Mouse (Mus musculus): ENCODE results near the gene Taok3. TPM values are rescaled to one million over a fixed set of nuclear protein-coding genes. Genes with fewer than 3 reads are reported as not detected.

Gene Taok3
- polyA plus RNA-seq, 1 experiment from 2014 or later, result 41.8 TPM

DNA sequence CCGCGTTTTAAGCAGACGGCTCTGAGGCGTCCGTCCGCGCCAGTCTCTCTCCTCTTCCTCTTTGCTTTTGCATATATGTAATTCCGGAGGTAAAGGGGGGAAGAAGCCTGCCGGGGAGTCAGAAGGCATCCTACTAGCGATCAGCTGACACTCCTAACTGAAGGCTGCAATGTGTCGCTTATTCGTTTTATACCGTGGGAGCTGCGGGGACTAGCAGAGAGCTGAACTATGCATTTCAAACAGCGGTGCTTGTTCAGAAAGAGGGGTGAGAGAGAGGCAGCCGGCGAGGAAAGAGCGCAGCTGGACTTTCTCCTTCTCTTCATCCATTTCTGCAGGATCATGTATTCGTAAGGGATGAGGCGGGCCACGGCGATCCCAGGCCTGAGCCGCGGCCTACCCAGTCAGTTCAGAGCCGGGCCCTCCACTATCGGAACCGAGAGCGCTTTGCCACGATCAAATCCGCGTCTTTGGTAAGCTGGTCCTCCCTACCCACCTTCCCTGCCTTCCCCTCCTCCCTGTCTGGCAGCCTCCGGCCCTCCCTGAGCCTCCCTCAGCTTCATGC lies 120.9 kb downstream of the Taok3 start:
- no peak overlapping the region for H3K4me2 ChIP-seq (ENCODE audit: low read depth, low read length)
- no peak overlapping the region for H3K27ac ChIP-seq (ENCODE audit: low read length)
- ATAC-seq (ENCODE audit: low read depth), result no peak
- WGBS (ENCODE audit: insufficient replicate concordance), result 73% methylated on average over 32 of the region's 32 CpGs
- H3K36me3 ChIP-seq (ENCODE audit: control insufficient read depth, insufficient read depth), result peaks cover 22% of the 10 kb centered on the region
- no peak overlapping the region for H3K9ac ChIP-seq (ENCODE audit: low read depth, low read length)
- H3K9me3 ChIP-seq (replicated peaks; ENCODE audit: control insufficient read depth, low read length), result no peaks in the 10 kb centered on the region
- no peaks in the 10 kb centered on the region for H3K4me1 ChIP-seq (ENCODE audit: control insufficient read depth, low read depth, low read length)
- no peaks in the 10 kb centered on the region for H3K27me3 ChIP-seq (ENCODE audit: control insufficient read depth, insufficient read depth, low read depth, low read length)
- no peak overlapping the region for H3K4me3 ChIP-seq (ENCODE audit: low read depth, low read length)

DNA sequence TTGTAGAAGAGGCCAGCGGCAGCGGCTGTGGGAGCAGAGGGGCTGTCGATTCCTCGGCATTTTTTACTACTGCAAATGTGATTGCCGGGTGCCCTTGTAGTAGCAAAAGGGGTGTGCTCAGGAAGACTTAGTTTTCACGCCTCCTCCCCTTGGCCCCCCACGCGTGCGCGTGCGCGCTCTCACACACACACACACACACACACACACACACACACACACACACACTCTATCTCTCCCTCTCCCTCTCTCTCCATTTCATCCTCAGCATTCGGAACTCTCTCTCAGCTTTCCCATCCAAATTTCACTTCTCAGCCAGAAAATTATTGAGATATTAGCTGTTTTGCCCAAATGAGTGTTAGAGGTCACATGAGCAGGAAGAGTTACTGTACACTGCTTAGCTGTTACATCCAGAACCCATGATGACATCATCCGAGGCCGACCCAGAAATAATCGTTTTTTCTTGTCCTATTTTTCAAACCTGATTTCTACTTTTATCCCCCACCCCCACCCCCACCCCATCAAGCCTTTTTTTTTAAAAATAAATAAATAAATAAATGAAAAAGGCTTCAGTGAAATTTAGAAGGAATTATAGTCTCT lies 122.1 kb downstream of the Taok3 start:
- Histone ChIP-seq H3K4me2 (ENCODE audit: low read depth, low read length) (no peak overlapping the region), H3K4me1 (ENCODE audit: control insufficient read depth, low read depth, low read length) (no peaks in the 10 kb centered on the region), H3K9ac (ENCODE audit: low read depth, low read length) (no peak overlapping the region), H3K36me3 (ENCODE audit: control insufficient read depth, insufficient read depth) (peaks cover 16% of the 10 kb centered on the region; the same call in 1 of the 2 replicates), H3K27me3 (ENCODE audit: control insufficient read depth, insufficient read depth, low read depth, low read length) (no peaks in the 10 kb centered on the region), H3K4me3 (ENCODE audit: low read depth, low read length) (no peak overlapping the region), H3K27ac (ENCODE audit: low read length) (no peak overlapping the region), H3K9me3 (replicated peaks; ENCODE audit: control insufficient read depth, low read length) (no peaks in the 10 kb centered on the region)
- no peak for ATAC-seq (ENCODE audit: low read depth)
- 86% methylated on average over 16 of the region's 16 CpGs for WGBS (ENCODE audit: insufficient replicate concordance)

DNA sequence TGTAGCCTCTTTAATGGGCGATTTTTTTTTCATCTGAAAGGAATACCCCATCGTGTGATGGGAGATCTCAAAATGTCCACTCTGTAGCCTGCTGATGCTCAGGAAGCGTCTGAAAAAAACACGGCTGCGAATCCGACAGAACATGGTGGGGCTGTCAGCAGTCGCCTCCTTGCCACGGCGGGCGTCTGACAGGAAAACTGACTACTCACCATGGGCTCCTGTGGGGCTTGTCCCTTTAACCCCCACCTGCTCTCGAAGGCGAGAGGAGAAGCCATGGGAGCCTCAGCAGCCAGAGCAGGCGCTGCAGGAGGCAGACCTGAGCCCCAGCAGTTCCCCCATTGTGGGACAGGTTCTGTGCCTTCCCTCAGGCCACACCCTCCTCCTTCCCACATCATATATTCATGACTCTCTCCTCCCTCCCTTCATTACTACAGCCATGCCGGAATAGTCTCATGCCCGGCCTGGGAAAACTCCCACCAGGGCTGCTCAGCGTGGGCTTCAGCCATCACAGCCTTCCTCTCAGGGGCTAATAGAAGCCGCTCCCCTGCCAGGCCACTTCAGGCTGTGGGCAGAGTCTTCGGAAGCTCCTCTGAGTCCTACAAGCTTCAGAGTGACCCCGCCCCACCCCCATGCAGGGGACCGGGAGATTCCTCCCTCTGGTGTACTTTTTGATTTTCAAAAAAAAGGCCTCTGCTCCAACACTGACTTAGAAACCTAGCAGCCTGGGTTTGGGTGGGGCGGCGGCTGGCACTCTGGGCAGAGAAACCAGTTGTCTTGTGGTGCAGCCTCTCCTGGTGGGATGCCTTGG lies 122.9 kb downstream of the Taok3 start:
- H3K27ac ChIP-seq (ENCODE audit: low read length), result no peak overlapping the region
- no peak for ATAC-seq (ENCODE audit: low read depth)
- H3K4me2 ChIP-seq (ENCODE audit: low read depth, low read length), result no peak overlapping the region
- no peaks in the 10 kb centered on the region for H3K4me1 ChIP-seq (ENCODE audit: control insufficient read depth, low read depth, low read length)
- no peak overlapping the region for H3K9ac ChIP-seq (ENCODE audit: low read depth, low read length)
- H3K36me3 ChIP-seq (ENCODE audit: control insufficient read depth, insufficient read depth), result peaks cover 12% of the 10 kb centered on the region; the same call in 1 of the 2 replicates
- H3K27me3 ChIP-seq (ENCODE audit: control insufficient read depth, insufficient read depth, low read depth, low read length), result no peaks in the 10 kb centered on the region
- no peaks in the 10 kb centered on the region for H3K9me3 ChIP-seq (replicated peaks; ENCODE audit: control insufficient read depth, low read length)
- WGBS (ENCODE audit: insufficient replicate concordance), result 80% methylated on average over 22 of the region's 22 CpGs
- no peak overlapping the region for H3K4me3 ChIP-seq (ENCODE audit: low read depth, low read length)

DNA sequence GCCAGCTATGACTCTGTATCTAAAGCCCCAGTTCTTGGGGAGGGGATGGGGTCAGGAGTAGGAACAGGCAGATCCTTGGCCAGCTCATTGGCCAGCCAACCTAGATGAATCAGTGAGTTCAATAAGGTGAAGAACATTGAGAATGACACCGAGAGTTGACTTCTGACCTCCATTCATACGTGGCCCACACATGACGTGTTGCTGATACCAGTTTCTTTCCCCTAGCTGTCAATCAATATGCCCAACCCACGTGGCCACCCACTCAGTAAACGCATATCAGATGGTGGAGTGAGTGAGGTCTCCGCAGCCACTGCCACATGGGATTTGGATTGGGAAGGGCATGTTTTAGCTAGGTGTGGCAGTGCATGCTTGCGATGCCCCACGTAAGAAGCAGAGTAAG lies 125.2 kb downstream of the Taok3 start:
- H3K9me3 ChIP-seq (replicated peaks; ENCODE audit: control insufficient read depth, low read length), result no peaks in the 10 kb centered on the region
- H3K27ac ChIP-seq (ENCODE audit: low read length), result no peak overlapping the region
- no peaks in the 10 kb centered on the region for H3K4me1 ChIP-seq (ENCODE audit: control insufficient read depth, low read depth, low read length)
- no peak for ATAC-seq (ENCODE audit: low read depth)
- H3K4me3 ChIP-seq (ENCODE audit: low read depth, low read length), result no peak overlapping the region
- no peak overlapping the region for H3K4me2 ChIP-seq (ENCODE audit: low read depth, low read length)
- H3K36me3 ChIP-seq (ENCODE audit: control insufficient read depth, insufficient read depth), result peaks cover 10% of the 10 kb centered on the region; the same call in 1 of the 2 replicates
- 70% methylated on average over 8 of the region's 8 CpGs for WGBS (ENCODE audit: insufficient replicate concordance)
- no peaks in the 10 kb centered on the region for H3K27me3 ChIP-seq (ENCODE audit: control insufficient read depth, insufficient read depth, low read depth, low read length)
- no peak overlapping the region for H3K9ac ChIP-seq (ENCODE audit: low read depth, low read length)

DNA sequence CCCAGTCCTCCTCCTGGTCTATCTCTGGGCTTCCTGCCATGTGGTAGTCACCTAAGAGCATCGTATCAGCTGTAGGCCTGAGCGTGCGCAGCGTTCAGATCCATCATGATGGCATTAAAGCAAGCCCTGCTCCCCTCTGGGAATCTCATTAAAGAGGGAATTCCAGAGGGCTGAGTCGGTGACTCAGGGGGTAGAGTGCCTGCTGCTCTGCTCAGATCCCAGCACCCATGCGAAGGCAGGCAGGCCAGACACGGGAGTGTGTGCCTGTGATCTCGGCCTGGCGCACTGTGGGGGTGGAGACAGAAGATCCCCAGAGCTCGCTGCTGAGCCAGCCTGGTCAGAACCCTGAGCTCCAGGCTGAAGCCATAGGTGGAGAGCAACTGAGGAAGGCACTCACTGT lies 128.4 kb downstream of the Taok3 start:
- ATAC-seq (ENCODE audit: low read depth), result no peak
- 72% methylated on average over 10 of the region's 10 CpGs for WGBS (ENCODE audit: insufficient replicate concordance)

DNA sequence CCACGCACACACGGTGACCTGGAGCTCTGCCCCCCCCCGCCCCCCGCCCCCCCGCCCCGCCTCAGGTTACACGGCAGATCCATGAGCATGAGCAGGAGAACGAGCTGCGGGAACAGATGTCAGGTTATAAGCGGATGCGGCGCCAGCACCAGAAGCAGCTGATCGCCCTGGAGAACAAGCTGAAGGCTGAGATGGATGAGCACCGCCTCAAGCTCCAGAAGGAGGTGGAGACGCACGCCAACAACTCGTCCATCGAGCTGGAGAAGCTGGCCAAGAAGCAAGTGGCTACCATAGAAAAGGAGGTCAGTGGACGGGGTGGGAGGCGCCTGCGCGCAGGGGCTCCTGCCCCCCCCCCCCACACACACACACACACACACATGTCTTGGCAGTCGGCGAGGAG lies 130.9 kb downstream of the Taok3 start:
- no peak for ATAC-seq (ENCODE audit: low read depth)

More for the DNA sequence above, 128.4 kb downstream of the Taok3 start:
- no peaks in the 10 kb centered on the region for H3K4me1 ChIP-seq (ENCODE audit: control insufficient read depth, low read depth, low read length)
- no peak overlapping the region for H3K27ac ChIP-seq (ENCODE audit: low read length)
- no peak overlapping the region for H3K4me2 ChIP-seq (ENCODE audit: low read depth, low read length)
- no peaks in the 10 kb centered on the region for H3K9me3 ChIP-seq (replicated peaks; ENCODE audit: control insufficient read depth, low read length)
- H3K27me3 ChIP-seq (ENCODE audit: control insufficient read depth, insufficient read depth, low read depth, low read length), result no peaks in the 10 kb centered on the region
- H3K4me3 ChIP-seq (ENCODE audit: low read depth, low read length), result no peak overlapping the region
- no peak overlapping the region for H3K9ac ChIP-seq (ENCODE audit: low read depth, low read length)
- H3K36me3 ChIP-seq (ENCODE audit: control insufficient read depth, insufficient read depth), result peaks cover 24% of the 10 kb centered on the region

DNA sequence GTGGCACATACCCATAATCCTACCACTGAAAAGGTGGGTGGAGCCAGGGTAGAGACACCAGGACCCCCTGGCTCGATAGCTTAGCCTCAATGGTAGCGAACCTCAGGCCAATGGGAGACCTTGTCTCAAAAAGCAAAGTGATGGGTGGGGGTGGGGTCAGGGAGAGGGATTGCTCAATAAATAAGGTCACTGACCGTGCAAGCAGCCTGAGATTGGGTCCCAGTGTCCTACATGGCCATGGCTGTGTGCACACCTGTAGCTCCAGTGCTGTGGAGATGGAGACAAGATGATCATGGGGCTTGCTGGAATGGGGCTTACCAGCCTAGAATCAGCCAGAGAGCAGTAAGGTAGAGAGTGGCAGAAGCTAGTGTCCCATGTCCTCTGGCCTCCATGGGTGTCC lies 131.8 kb downstream of the Taok3 start:
- Histone ChIP-seq H3K27ac (ENCODE audit: low read length) (no peak overlapping the region), H3K9me3 (replicated peaks; ENCODE audit: control insufficient read depth, low read length) (no peaks in the 10 kb centered on the region), H3K4me2 (ENCODE audit: low read depth, low read length) (no peak overlapping the region), H3K4me1 (ENCODE audit: control insufficient read depth, low read depth, low read length) (no peaks in the 10 kb centered on the region), H3K9ac (ENCODE audit: low read depth, low read length) (no peak overlapping the region), H3K36me3 (ENCODE audit: control insufficient read depth, insufficient read depth) (peaks cover 41% of the 10 kb centered on the region), H3K4me3 (ENCODE audit: low read depth, low read length) (no peak overlapping the region), H3K27me3 (ENCODE audit: control insufficient read depth, insufficient read depth, low read depth, low read length) (no peaks in the 10 kb centered on the region)
- peak; percentile 48 for ATAC-seq (ENCODE audit: low read depth)
- 87% methylated on average over 3 of the region's 3 CpGs for WGBS (ENCODE audit: insufficient replicate concordance)

More for the DNA sequence above, 130.9 kb downstream of the Taok3 start:
- WGBS (ENCODE audit: insufficient replicate concordance), result 88% methylated on average over 24 of the region's 24 CpGs
- H3K9ac ChIP-seq (ENCODE audit: low read depth, low read length), result no peak overlapping the region
- H3K36me3 ChIP-seq (ENCODE audit: control insufficient read depth, insufficient read depth), result peaks cover 31% of the 10 kb centered on the region
- H3K4me3 ChIP-seq (ENCODE audit: low read depth, low read length), result no peak overlapping the region
- no peak overlapping the region for H3K4me2 ChIP-seq (ENCODE audit: low read depth, low read length)
- H3K4me1 ChIP-seq (ENCODE audit: control insufficient read depth, low read depth, low read length), result no peaks in the 10 kb centered on the region
- no peaks in the 10 kb centered on the region for H3K27me3 ChIP-seq (ENCODE audit: control insufficient read depth, insufficient read depth, low read depth, low read length)
- no peak overlapping the region for H3K27ac ChIP-seq (ENCODE audit: low read length)
- no peaks in the 10 kb centered on the region for H3K9me3 ChIP-seq (replicated peaks; ENCODE audit: control insufficient read depth, low read length)

DNA sequence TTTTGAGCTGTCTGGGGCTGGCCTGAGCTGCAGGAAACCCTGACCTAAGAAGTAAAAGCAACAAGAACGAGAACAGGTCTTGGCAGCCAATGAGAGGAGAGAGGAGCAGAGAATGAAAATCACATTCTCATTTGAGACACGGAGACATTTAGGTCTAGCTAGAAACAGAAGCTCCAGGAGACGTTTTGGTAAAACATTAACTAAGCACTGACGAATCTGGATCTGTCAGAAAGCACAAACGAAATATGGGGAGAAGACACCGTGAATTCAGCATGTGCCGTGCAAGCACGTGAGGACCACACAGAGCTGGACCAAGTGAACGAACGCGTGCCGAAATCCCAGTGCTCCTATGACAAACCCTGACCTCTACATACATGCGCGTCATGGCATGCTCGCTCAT lies 138.3 kb downstream of the Taok3 start:
- no peaks in the 10 kb centered on the region for H3K9me3 ChIP-seq (replicated peaks; ENCODE audit: control insufficient read depth, low read length)
- 88% methylated on average over 15 of the region's 15 CpGs for WGBS (ENCODE audit: insufficient replicate concordance)
- no peak overlapping the region for H3K4me3 ChIP-seq (ENCODE audit: low read depth, low read length)
- no peaks in the 10 kb centered on the region for H3K4me1 ChIP-seq (ENCODE audit: control insufficient read depth, low read depth, low read length)
- H3K27ac ChIP-seq (ENCODE audit: low read length), result no peak overlapping the region
- H3K27me3 ChIP-seq (ENCODE audit: control insufficient read depth, insufficient read depth, low read depth, low read length), result no peaks in the 10 kb centered on the region
- H3K9ac ChIP-seq (ENCODE audit: low read depth, low read length), result no peak overlapping the region
- ATAC-seq (ENCODE audit: low read depth), result no peak
- H3K36me3 ChIP-seq (ENCODE audit: control insufficient read depth, insufficient read depth), result peaks cover 66% of the 10 kb centered on the region
- H3K4me2 ChIP-seq (ENCODE audit: low read depth, low read length), result no peak overlapping the region

DNA sequence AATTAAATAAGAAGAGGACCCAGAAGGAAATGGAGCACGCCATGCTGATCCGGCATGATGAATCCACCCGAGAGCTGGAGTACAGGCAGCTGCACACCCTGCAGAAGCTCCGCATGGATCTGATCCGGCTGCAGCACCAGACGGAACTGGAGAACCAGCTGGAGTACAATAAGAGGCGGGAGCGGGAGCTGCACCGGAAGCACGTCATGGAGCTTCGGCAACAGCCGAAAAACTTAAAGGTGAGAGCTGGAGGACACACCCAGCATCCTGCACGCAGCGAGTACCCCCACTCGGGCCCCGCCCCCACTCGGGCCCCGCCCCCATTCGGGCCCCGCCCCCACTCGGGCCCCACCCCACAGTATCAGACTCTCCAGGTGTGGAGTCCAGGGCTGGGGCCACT lies 143.6 kb downstream of the Taok3 start:
- peaks cover 46% of the 10 kb centered on the region for H3K36me3 ChIP-seq (ENCODE audit: control insufficient read depth, insufficient read depth)
- H3K9me3 ChIP-seq (replicated peaks; ENCODE audit: control insufficient read depth, low read length), result no peaks in the 10 kb centered on the region; the same call in 1 of the 2 replicates
- WGBS (ENCODE audit: insufficient replicate concordance), result 86% methylated on average over 21 of the region's 21 CpGs
- no peaks in the 10 kb centered on the region for H3K27me3 ChIP-seq (ENCODE audit: control insufficient read depth, insufficient read depth, low read depth, low read length)
- H3K27ac ChIP-seq (ENCODE audit: low read length), result no peak overlapping the region
- H3K4me2 ChIP-seq (ENCODE audit: low read depth, low read length), result no peak overlapping the region
- no peak overlapping the region for H3K4me3 ChIP-seq (ENCODE audit: low read depth, low read length)
- no peaks in the 10 kb centered on the region for H3K4me1 ChIP-seq (ENCODE audit: control insufficient read depth, low read depth, low read length)
- no peak overlapping the region for H3K9ac ChIP-seq (ENCODE audit: low read depth, low read length)
- no peak for ATAC-seq (ENCODE audit: low read depth)
